Mouse (Mus musculus) midbrain, embryonic 11.5 days (tissue): ENCODE results near the gene Pars2. TPM values are rescaled to one million over a fixed set of nuclear protein-coding genes. Genes with fewer than 3 reads are reported as not detected.

ENCODE experiments used
- ATAC-seq: fragments of 200-750 bp; cut with Nextera tagmentation; 2 replicates; pipeline ENCODE4 v1.8.0; 2017; ENCODE audit warnings: moderate TSS enrichment, moderate library complexity; ENCODE audit not compliant: low FRiP score
- DNase-seq: peaks from one replicate; pipeline ENCODE4 v3.0.0; 2015; ENCODE audit warnings: low spot score; ENCODE audit errors: missing footprints
- H3K27ac ChIP-seq: fragments of 300-500 bp; sonication (generic); 2 replicates; pipeline ENCODE4 v1.5.1; 2014; ENCODE audit warnings: low read depth, low read length
- H3K27me3 ChIP-seq: fragments of 300-500 bp; sonication (generic); 2 replicates; pipeline ENCODE4 v1.6.1; 2014; ENCODE audit warnings: mild to moderate bottlenecking, low read length, moderate library complexity, mixed read lengths; ENCODE audit not compliant: control insufficient read depth, insufficient read depth
- H3K36me3 ChIP-seq: fragments of 300-500 bp; sonication (generic); 2 replicates; pipeline ENCODE4 v1.6.1; 2014; ENCODE audit warnings: mild to moderate bottlenecking, low read length, moderate library complexity, mixed read lengths; ENCODE audit not compliant: control insufficient read depth, insufficient read depth
- H3K4me1 ChIP-seq: fragments of 300-500 bp; sonication (generic); 2 replicates; pipeline ENCODE4 v1.6.1; 2014; ENCODE audit warnings: low read length; ENCODE audit not compliant: control insufficient read depth, insufficient read depth
- H3K4me2 ChIP-seq: fragments of 300-500 bp; sonication (generic); 2 replicates; pipeline ENCODE4 v1.6.1; 2014; ENCODE audit warnings: mild to moderate bottlenecking, moderate library complexity
- H3K4me3 ChIP-seq: fragments of 300-500 bp; sonication (generic); 2 replicates; pipeline ENCODE4 v1.5.1; 2014; ENCODE audit warnings: low read depth, low read length
- H3K9ac ChIP-seq: fragments of 300-500 bp; sonication (generic); 2 replicates; pipeline ENCODE4 v1.6.1; 2014; ENCODE audit warnings: low read length
- H3K9me3 ChIP-seq: fragments of 300-500 bp; sonication (generic); 2 replicates; pipeline ENCODE4 v1.6.1; 2016; ENCODE audit warnings: low read length; ENCODE audit not compliant: control insufficient read depth
- WGBS: fragments of 180-500 bp; shearing (Covaris S2); extraction: QIAGEN DNeasy Blood & Tissue Kit; methylation state at CpG from one replicate; pipeline ENCODE4 v1.1.7; 2014; 5-methylcytosine and 5-hydroxymethylcytosine counted together
- polyA plus RNA-seq: library from polyadenylated mRNA; unstranded; fragments of >200 nt; fragmentation: Nextera tagmentation; extraction: Ambion mirVana; gene quantifications from 2 replicates; pipeline ENCODE4 v1.2.1, GENCODE M21; 2014

Gene Pars2
- polyA plus RNA-seq, 1 experiment from 2014 or later = 12.4 TPM

- Histone ChIP-seq H3K4me3 (no peak overlapping the region), H3K36me3 (peaks cover 5% of the 10 kb centered on the region; the same call in 1 of the 2 replicates), H3K9me3 (no peaks in the 10 kb centered on the region), H3K4me1 (peaks cover 7% of the 10 kb centered on the region), H3K27me3 (no peaks in the 10 kb centered on the region; the same call in 1 of the 2 replicates), H3K27ac (no peak overlapping the region), H3K9ac (no peak overlapping the region), H3K4me2 (no peak overlapping the region)
- WGBS = 95% methylated on average over 3 of the region's 3 CpGs
- DNase-seq = no peak
- no peak for ATAC-seq
Observed at GRCm38 (mm10) chr4:106652546-106652945, 1.7 kb downstream of the Pars2 start.

DNA sequence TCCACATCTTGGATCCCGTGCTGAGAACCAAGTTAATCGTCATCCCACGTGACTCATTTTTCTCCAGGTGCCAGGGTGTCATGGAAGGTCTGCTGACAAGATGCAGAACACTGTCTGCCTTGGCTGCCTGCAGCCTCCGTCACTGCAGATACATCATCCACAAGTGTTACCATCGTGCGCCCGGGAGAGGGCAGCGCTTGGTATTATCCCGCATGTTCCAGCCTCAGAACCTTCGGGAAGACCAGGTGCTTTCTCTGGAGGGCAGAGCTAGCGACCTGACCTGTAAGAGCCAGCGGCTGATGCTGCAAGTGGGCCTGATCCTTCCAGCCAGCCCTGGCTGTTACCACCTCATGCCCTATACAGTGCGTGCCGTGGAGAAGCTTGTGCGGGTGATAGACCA lies 2.2 kb downstream of the Pars2 start:
- Histone ChIP-seq H3K36me3 (peaks cover 5% of the 10 kb centered on the region; the same call in 1 of the 2 replicates), H3K27ac (no peak overlapping the region), H3K9me3 (no peaks in the 10 kb centered on the region), H3K4me3 (no peak overlapping the region), H3K4me2 (no peak overlapping the region), H3K27me3 (no peaks in the 10 kb centered on the region; the same call in 1 of the 2 replicates), H3K4me1 (peaks cover 7% of the 10 kb centered on the region), H3K9ac (no peak overlapping the region)
- DNase-seq (no peak), ATAC-seq (no peak)
- WGBS = 95% methylated on average over 15 of the region's 15 CpGs

DNA sequence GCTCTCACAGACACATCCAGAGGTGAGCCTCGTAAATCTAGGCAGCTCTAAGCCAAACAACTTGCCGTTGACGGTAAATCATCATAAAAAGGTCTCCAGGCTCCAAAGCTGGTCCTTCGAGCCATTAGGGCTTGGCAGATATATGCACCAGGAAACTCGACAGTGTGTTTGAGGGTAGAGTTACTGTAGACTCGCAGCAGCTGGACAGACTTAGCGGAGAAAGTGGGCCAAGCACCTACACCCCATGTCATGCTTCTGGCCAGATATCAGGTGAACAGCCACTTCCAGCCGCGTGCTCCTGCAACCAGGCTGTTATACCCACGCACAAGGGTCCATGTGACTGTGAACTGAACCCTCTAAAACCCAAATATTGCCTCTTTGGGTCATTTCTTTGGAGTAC lies 4.8 kb downstream of the Pars2 start:
- no peak overlapping the region for H3K4me3 ChIP-seq
- H3K9me3 ChIP-seq = no peaks in the 10 kb centered on the region
- ATAC-seq = no peak
- no peak overlapping the region for H3K4me2 ChIP-seq
- H3K27me3 ChIP-seq = no peaks in the 10 kb centered on the region
- H3K4me1 ChIP-seq = peaks cover 7% of the 10 kb centered on the region
- H3K36me3 ChIP-seq = peaks cover 10% of the 10 kb centered on the region; the same call in 1 of the 2 replicates
- H3K9ac ChIP-seq = no peak overlapping the region
- 94% methylated on average over 10 of the region's 10 CpGs for WGBS
- H3K27ac ChIP-seq = no peak overlapping the region
- no peak for DNase-seq

- Histone ChIP-seq H3K27ac (no peak overlapping the region), H3K36me3 (peaks cover 29% of the 10 kb centered on the region), H3K27me3 (no peaks in the 10 kb centered on the region), H3K4me1 (no peaks in the 10 kb centered on the region), H3K4me2 (no peak overlapping the region), H3K9ac (no peak overlapping the region), H3K9me3 (no peaks in the 10 kb centered on the region), H3K4me3 (no peak overlapping the region)
- ATAC-seq (no peak), DNase-seq (no peak)
- 90% methylated on average over 5 of the region's 5 CpGs for WGBS
Observed at GRCm38 (mm10) chr4:106663956-106664470, 13.1 kb downstream of the Pars2 start.

DNA sequence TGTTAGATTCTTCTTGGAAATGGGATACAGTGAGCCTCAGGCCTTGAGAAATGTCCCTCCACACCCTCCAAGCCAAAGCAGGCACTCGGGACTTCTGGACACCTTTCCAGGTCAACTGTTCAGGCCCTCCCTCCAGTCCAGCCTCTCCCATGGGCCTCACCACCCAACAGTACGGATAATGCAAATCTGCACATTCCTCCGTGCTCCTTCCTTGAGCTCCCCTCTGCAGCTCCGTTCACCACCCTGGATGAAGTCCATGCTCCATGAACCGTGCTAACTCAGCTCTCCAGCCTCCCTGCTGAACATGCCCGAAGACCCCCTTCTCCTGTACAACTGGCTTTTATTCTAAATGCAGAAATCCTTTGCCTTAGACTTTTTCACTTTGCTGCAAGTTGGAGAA lies 13.8 kb downstream of the Pars2 start:
- whole genome bisulfite sequencing = 91% methylated on average over 6 of the region's 6 CpGs
- H3K27ac ChIP-seq = no peak overlapping the region
- DNase-seq = no peak
- peaks cover 32% of the 10 kb centered on the region for H3K36me3 ChIP-seq
- no peaks in the 10 kb centered on the region for H3K27me3 ChIP-seq
- no peak overlapping the region for H3K4me2 ChIP-seq
- no peak for ATAC-seq
- H3K4me3 ChIP-seq = no peak overlapping the region
- H3K9me3 ChIP-seq = no peaks in the 10 kb centered on the region
- H3K9ac ChIP-seq = no peak overlapping the region
- H3K4me1 ChIP-seq = no peaks in the 10 kb centered on the region

GRCm38 (mm10) chr4:106665269-106665668 lies 14.4 kb downstream of the Pars2 start:
- Histone ChIP-seq H3K27me3 (no peaks in the 10 kb centered on the region), H3K27ac (no peak overlapping the region), H3K4me2 (no peak overlapping the region), H3K9ac (no peak overlapping the region), H3K4me1 (no peaks in the 10 kb centered on the region), H3K9me3 (no peaks in the 10 kb centered on the region), H3K4me3 (no peak overlapping the region), H3K36me3 (peaks cover 36% of the 10 kb centered on the region)
- DNase-seq = no peak
- no peak for ATAC-seq
- WGBS = 96% methylated on average over 2 of the region's 2 CpGs

DNA sequence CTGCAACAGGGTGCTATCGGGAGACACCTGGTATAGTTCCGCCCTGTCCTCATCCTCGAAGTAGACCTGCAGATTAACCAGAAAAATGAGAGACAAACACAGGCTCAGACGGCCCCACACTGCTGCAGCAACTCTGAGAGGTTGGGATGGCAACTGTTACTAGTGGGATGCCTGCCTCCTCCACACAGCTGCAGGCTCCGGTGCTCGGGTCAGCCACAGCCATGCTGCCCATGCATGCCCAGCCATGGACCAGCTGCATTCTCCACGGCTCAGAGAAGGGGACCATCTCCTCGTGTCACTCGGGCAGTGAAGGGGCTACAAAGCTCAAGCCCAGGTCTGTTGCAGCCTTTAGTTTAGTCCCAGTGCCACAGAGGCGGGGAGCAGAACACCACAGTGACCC lies 14.8 kb downstream of the Pars2 start:
- Histone ChIP-seq H3K4me3 (no peak overlapping the region), H3K27me3 (no peaks in the 10 kb centered on the region), H3K4me1 (no peaks in the 10 kb centered on the region), H3K4me2 (no peak overlapping the region), H3K9ac (no peak overlapping the region), H3K36me3 (peaks cover 34% of the 10 kb centered on the region), H3K27ac (no peak overlapping the region), H3K9me3 (no peaks in the 10 kb centered on the region)
- 92% methylated on average over 10 of the region's 10 CpGs for WGBS
- ATAC-seq (no peak), DNase-seq (no peak)

DNA sequence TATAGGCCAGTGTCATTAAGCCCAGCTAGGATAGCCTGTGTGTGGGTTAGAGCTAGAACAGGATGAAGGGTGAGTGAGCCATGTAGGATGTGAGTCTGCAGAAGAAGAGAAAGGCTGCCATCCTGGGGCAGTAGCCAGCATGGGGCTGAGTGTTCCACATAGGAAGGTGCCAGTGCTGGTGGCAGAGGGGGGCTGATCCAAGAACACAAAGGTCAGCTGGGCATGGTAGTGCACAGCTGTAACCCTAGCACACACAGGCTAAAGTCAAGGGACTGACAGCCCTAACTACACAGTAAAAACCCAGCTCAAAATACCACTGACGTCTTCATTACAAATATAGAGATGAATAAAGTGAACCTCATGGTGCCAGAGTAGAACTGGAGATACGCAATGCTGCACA lies 15.7 kb downstream of the Pars2 start:
- ATAC-seq (no peak), DNase-seq (no peak)
- Histone ChIP-seq H3K36me3 (peaks cover 32% of the 10 kb centered on the region), H3K9me3 (no peaks in the 10 kb centered on the region), H3K27ac (no peak overlapping the region), H3K4me1 (no peaks in the 10 kb centered on the region), H3K4me2 (no peak overlapping the region), H3K9ac (no peak overlapping the region), H3K27me3 (no peaks in the 10 kb centered on the region), H3K4me3 (no peak overlapping the region)
- WGBS = 92% methylated on average over 2 of the region's 2 CpGs

DNA sequence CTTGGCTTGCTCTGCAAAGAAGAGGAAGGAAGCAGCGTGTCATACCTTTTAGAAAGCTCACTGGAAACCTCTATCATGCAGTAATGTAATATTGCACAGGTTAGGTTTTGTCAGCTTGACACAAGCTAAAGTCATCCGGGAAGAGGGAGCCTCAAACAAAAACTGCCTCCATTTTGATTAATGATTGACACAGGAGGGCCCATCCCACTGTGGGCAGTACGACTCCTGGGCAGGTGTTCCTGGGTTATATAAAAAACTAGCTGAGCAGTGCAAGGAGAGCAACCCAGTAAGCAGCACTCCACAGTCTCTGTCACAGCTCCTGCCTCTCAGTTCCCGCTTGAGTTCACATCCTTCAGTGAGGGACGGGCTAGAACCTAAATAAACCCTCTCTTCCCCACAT lies 25.9 kb downstream of the Pars2 start:
- Histone ChIP-seq H3K9me3 (no peaks in the 10 kb centered on the region), H3K27me3 (no peaks in the 10 kb centered on the region), H3K4me2 (no peak overlapping the region), H3K4me1 (peaks cover 5% of the 10 kb centered on the region), H3K4me3 (no peak overlapping the region), H3K27ac (no peak overlapping the region), H3K36me3 (peaks cover 8% of the 10 kb centered on the region), H3K9ac (no peak overlapping the region)
- DNase-seq (no peak), ATAC-seq (no peak)
- WGBS = 92% methylated on average over 5 of the region's 5 CpGs
